In genomic region chr6:118205176-118205890, GRCm38 (mm10) we compare ENCODE assay signal across 15 mouse cellular contexts. TPM values are rescaled to one million over a fixed set of nuclear protein-coding genes. Genes with fewer than 3 reads are reported as not detected.
DNase-seq lines count a peak whose midpoint lies in the region; ATAC-seq and TF ChIP-seq lines count a peak whose summit lies in the region.
"Had no signal": no experiment of that assay in that cellular context is flagged by ENCODE, and none has a peak within 500 bp of the region (broad histone marks: within the 10 kb centered on the region; RNA-seq: fewer than 3 reads in every experiment).

No protein-coding gene starts in this region.

- no peak for DNase-seq in kidney, adult 18-20 months
- peak; percentile 27 for DNase-seq in adipocyte (ENCODE audit: low spot score)
- peak; percentile 60 for DNase-seq in gastrocnemius, postnatal 14 days
- DNase-seq in right cerebral cortex, postnatal 4 days = no peak
- DNase-seq in left cerebral cortex, postnatal 25 days (ENCODE audit: low spot score in 2 of 2) = no peak
- DNase-seq in cerebellum, adult 8-10 months = no peak
- DNase-seq: adrenal gland, postnatal 25 days; cerebellum, adult 11-12 months; right cerebral cortex, postnatal 25 days; thymus, adult 2 months had no signal

- intact Hi-C loops in gastrocnemius, postnatal 14 days (cut with DNase I; ENCODE audit: low total_unique reads) = no loop called here
- intact Hi-C loops in left cerebral cortex, postnatal 25 days (cut with DNase I) = no loop called here

- H3K36me3 ChIP-seq in kidney, embryonic 16.5 days (ENCODE audit: insufficient read depth, low read length) = no peaks in the 10 kb centered on the region
- no peaks in the 10 kb centered on the region for H3K36me3 ChIP-seq in intestine, postnatal 0 days (ENCODE audit: control insufficient read depth, insufficient read depth)
- H3K36me3 ChIP-seq: heart, embryonic 15.5 days; liver, embryonic 15.5 days; midbrain, embryonic 12.5 days had no signal

- 0 out of 2 replicates have a peak overlapping the region, but pooled peaks have one; percentile 14 for H3K9ac ChIP-seq in kidney, embryonic 16.5 days (replicated peaks; ENCODE audit: low read length)
- no peak overlapping the region for H3K9ac ChIP-seq in intestine, postnatal 0 days (ENCODE audit: low read depth, low read length)
- H3K9ac ChIP-seq: heart, embryonic 15.5 days; liver, embryonic 15.5 days; midbrain, embryonic 12.5 days had no signal

- H3K27me3 ChIP-seq in kidney, embryonic 16.5 days (ENCODE audit: insufficient read depth, low read length) = no peaks in the 10 kb centered on the region
- no peaks in the 10 kb centered on the region for H3K27me3 ChIP-seq in intestine, postnatal 0 days (replicated peaks; ENCODE audit: control insufficient read depth, insufficient read depth, low read length)

- no peak for TF ChIP-seq CTCF in intestine, postnatal 0 days (IDR thresholded peaks at IDR 0.05; ENCODE audit: low read depth)

- 26% methylated on average over 7 of the region's 7 CpGs for WGBS in kidney, embryonic 16.5 days
- 39% methylated on average over 7 of the region's 7 CpGs for WGBS in intestine, postnatal 0 days

- no peak overlapping the region for H3K27ac ChIP-seq in kidney, embryonic 16.5 days (ENCODE audit: low read length)
- H3K27ac ChIP-seq in intestine, postnatal 0 days (ENCODE audit: low read depth, low read length) = no peak overlapping the region
- H3K27ac ChIP-seq: heart, embryonic 15.5 days; liver, embryonic 15.5 days; midbrain, embryonic 12.5 days had no signal

- peaks cover 6% of the 10 kb centered on the region for H3K4me1 ChIP-seq in kidney, embryonic 16.5 days (ENCODE audit: insufficient read depth, low read length)
- no peaks in the 10 kb centered on the region for H3K4me1 ChIP-seq in intestine, postnatal 0 days (replicated peaks; ENCODE audit: control insufficient read depth, insufficient read depth, low read length)
- H3K4me1 ChIP-seq: heart, embryonic 15.5 days; liver, embryonic 15.5 days; midbrain, embryonic 12.5 days had no signal

- H3K4me3 ChIP-seq in kidney, embryonic 16.5 days (ENCODE audit: low read length) = no peak overlapping the region
- H3K4me3 ChIP-seq in intestine, postnatal 0 days (ENCODE audit: low read depth, low read length) = no peak overlapping the region
- H3K4me3 ChIP-seq: heart, embryonic 15.5 days; liver, embryonic 15.5 days; midbrain, embryonic 12.5 days had no signal

- H3K9me3 ChIP-seq in kidney, embryonic 16.5 days (ENCODE audit: low read length) = no peaks in the 10 kb centered on the region
- no peaks in the 10 kb centered on the region for H3K9me3 ChIP-seq in intestine, postnatal 0 days (ENCODE audit: control insufficient read depth)
- H3K9me3 ChIP-seq: heart, embryonic 15.5 days; liver, embryonic 15.5 days; midbrain, embryonic 12.5 days had no signal

- ATAC-seq in kidney, embryonic 16.5 days (ENCODE audit: low FRiP score, low TSS enrichment) = 0 out of 2 replicates have a peak, but pooled peaks have one; percentile 33
- ATAC-seq in intestine, postnatal 0 days = peak; percentile 43; the same call in 1 of the 2 replicates

- H3K4me2 ChIP-seq in kidney, embryonic 16.5 days (replicated peaks; ENCODE audit: low read depth, low read length) = no peak overlapping the region
- H3K4me2 ChIP-seq in intestine, postnatal 0 days (replicated peaks; ENCODE audit: low read depth) = no peak overlapping the region
- H3K4me2 ChIP-seq: heart, embryonic 15.5 days; liver, embryonic 15.5 days; midbrain, embryonic 12.5 days had no signal

RNA-seq across cellular contexts. Expression of gene Ret, which starts 7.8 kb away (rescaled TPM):
- 15.1 and 16.7 TPM in 2 replicates for polyA plus RNA-seq in kidney, embryonic 16.5 days (2015; fragmentation: Nextera tagmentation; extraction: Ambion mirVana)
- total RNA-seq in gastrocnemius, postnatal 14 days (2021) = 10 to 100 TPM in 1 of 2 experiments, 1 to 10 TPM in 1; 8.5 to 16.1 TPM
- 12.0 and 13.5 TPM in 2 replicates for polyA plus RNA-seq in intestine, postnatal 0 days (2015; fragmentation: Nextera tagmentation; extraction: Ambion mirVana)
- total RNA-seq in left cerebral cortex, postnatal 25 days (2021) = 1 to 10 TPM; 4.1 TPM

Comparison
In these comparisons a context has a peak if more than half of its experiments do, and no peak if none do; other contexts are left out.
1. DNase-seq: peak in adipocyte (single experiment) and gastrocnemius, postnatal 14 days (single experiment); none in kidney, adult 18-20 months (single experiment), right cerebral cortex, postnatal 4 days (single experiment), left cerebral cortex, postnatal 25 days (0 of 2) and cerebellum, adult 8-10 months (single experiment).